Mouse (Mus musculus) kidney, embryonic 14.5 days (tissue): ENCODE results near the gene Polr1c. TPM values are rescaled to one million over a fixed set of nuclear protein-coding genes. Genes with fewer than 3 reads are reported as not detected.
A peak's percentile ranks its signal among the peaks of the same experiment; 100 is the strongest.

Source experiments
- ATAC-seq: fragments of 200-750 bp; cut with Nextera tagmentation; 2 replicates; pipeline ENCODE4 v1.8.0; 2017; ENCODE audit warnings: moderate number of reproducible peaks, mild to moderate bottlenecking, moderate TSS enrichment, moderate library complexity; ENCODE audit not compliant: low FRiP score, low TSS enrichment
- H3K27ac ChIP-seq: fragments of 300-500 bp; sonication (generic); 2 replicates; pipeline ENCODE4 v1.5.1; 2014; ENCODE audit warnings: low read depth, mild to moderate bottlenecking, low read length, moderate library complexity, mixed read lengths
- H3K27me3 ChIP-seq: fragments of 300-500 bp; sonication (generic); 2 replicates; pipeline ENCODE4 v1.6.1; 2014; ENCODE audit warnings: mild to moderate bottlenecking, low read length; ENCODE audit not compliant: control insufficient read depth, insufficient read depth
- H3K36me3 ChIP-seq: fragments of 300-500 bp; sonication (generic); 2 replicates; pipeline ENCODE4 v1.6.1; 2014; ENCODE audit warnings: low read length, mixed read lengths; ENCODE audit not compliant: control insufficient read depth, insufficient read depth
- H3K4me1 ChIP-seq: fragments of 300-500 bp; sonication (generic); 2 replicates; pipeline ENCODE4 v1.6.1; 2014; ENCODE audit warnings: low read length, mixed read lengths; ENCODE audit not compliant: control insufficient read depth, insufficient read depth
- H3K4me2 ChIP-seq: fragments of 300-500 bp; sonication (generic); replicated peaks from 2 replicates; pipeline ENCODE4 v1.6.1; 2014; ENCODE audit warnings: low read depth, mild to moderate bottlenecking, low read length
- H3K4me3 ChIP-seq: fragments of 300-500 bp; sonication (generic); 2 replicates; pipeline ENCODE4 v1.5.1; 2014; ENCODE audit warnings: mild to moderate bottlenecking, low read length
- H3K9ac ChIP-seq: fragments of 300-500 bp; sonication (generic); 2 replicates; pipeline ENCODE4 v1.6.1; 2014; ENCODE audit warnings: low read depth, mild to moderate bottlenecking, low read length, moderate library complexity
- H3K9me3 ChIP-seq: fragments of 300-500 bp; sonication (generic); 2 replicates; pipeline ENCODE4 v1.6.1; 2016; ENCODE audit warnings: low read length; ENCODE audit not compliant: control insufficient read depth
- WGBS: fragments of 180-500 bp; shearing (Covaris S2); extraction: QIAGEN DNeasy Blood & Tissue Kit; methylation state at CpG from one replicate; pipeline ENCODE4 v1.1.7; 2014; 5-methylcytosine and 5-hydroxymethylcytosine counted together
- polyA plus RNA-seq: library from polyadenylated mRNA; unstranded; fragments of >200 nt; fragmentation: Nextera tagmentation; extraction: Ambion mirVana; gene quantifications from 2 replicates; pipeline ENCODE4 v1.2.1, GENCODE M21; 2014

Polr1c gene
- polyA plus RNA-seq, 1 experiment from 2014 or later = 114 TPM

DNA sequence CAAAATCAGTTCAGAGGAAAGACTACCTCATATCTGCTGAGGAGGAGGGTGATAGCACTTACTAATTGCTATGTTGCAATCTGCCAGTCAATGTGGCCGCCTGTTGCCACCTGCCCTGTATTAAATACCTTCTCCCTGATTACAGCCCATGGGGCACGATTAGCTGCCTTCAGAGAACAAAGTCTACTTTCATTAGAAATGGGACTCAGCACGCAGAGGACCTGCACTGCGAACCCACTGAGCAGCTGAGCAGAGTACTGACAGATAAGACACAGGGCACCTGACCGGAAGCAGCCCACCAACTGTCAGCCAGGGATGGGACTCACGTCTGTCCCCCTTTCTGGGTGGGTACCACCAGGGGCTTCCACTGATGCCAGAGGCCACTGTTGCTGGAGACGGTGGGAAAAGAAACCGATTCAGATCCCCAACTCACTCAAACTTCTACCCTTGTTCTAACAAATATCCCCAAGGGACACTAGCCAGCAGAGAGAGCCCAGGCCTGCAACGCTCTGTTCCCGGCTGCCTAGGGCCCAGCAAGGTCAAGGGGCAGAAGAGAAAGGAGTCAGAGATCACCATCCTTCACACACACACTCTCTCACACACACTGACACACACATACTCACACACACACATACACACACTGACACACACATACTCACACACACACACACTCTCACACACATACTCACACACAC, 20.3 kb upstream of the Polr1c start:
- H3K4me2 ChIP-seq = no peak overlapping the region
- no peak for ATAC-seq
- H3K27ac ChIP-seq = no peak overlapping the region
- H3K9me3 ChIP-seq = no peaks in the 10 kb centered on the region
- 81% methylated on average over 10 of the region's 10 CpGs for WGBS
- H3K4me3 ChIP-seq = no peak overlapping the region
- peaks cover 68% of the 10 kb centered on the region for H3K36me3 ChIP-seq
- no peak overlapping the region; the same call in 1 of the 2 replicates for H3K9ac ChIP-seq
- no peaks in the 10 kb centered on the region for H3K27me3 ChIP-seq
- peaks cover 7% of the 10 kb centered on the region; the same call in 1 of the 2 replicates for H3K4me1 ChIP-seq

DNA sequence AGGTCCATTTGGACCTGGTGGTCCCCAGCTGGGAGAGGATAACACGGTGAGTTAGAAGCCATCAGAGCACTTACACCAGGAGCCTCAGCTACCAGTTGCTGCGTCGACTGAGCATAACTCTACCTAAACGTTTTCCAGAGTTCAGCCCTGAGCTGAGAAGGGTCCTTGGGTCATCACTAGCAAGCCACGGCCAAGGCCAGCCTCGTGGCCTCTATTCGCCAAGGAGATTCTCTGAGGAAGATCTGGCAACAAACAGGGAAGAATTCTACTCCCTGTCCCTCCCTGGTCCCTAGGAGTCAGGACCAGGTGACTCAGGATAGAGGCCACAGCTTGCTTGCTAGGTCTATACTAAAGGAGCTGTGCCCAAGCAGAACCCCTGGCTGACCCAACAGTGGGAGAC, 19.7 kb upstream of the Polr1c start:
- 81% methylated on average over 7 of the region's 7 CpGs for WGBS
- H3K4me2 ChIP-seq = no peak overlapping the region
- H3K9me3 ChIP-seq = no peaks in the 10 kb centered on the region
- no peak overlapping the region for H3K4me3 ChIP-seq
- no peak for ATAC-seq
- H3K27ac ChIP-seq = no peak overlapping the region
- no peaks in the 10 kb centered on the region for H3K27me3 ChIP-seq
- H3K36me3 ChIP-seq = peaks cover 75% of the 10 kb centered on the region
- peaks cover 7% of the 10 kb centered on the region; the same call in 1 of the 2 replicates for H3K4me1 ChIP-seq
- H3K9ac ChIP-seq = peak overlapping the region; percentile 7; the same call in 1 of the 2 replicates

DNA sequence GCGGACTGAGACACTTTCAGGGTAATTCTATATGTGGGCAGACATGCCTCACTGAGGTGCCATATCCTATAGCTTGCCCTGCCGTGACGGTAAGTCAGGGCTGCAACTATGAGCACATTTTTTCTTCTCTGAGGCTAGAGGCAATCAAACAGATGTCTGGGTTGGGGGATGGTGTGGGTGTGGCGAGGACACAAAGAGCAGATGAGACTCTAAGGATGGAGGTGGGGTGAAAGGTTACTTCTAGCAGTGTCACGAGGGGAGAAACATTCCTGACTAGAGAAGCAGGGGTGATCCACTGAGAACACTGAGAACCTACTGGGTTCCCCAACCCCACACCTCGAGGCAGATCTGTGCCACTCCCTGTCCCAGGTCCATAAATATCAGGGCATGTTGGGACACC, 19.1 kb upstream of the Polr1c start:
- no peak overlapping the region for H3K4me2 ChIP-seq
- WGBS = 41% methylated on average over 6 of the region's 6 CpGs
- H3K27ac ChIP-seq = no peak overlapping the region
- peaks cover 7% of the 10 kb centered on the region; the same call in 1 of the 2 replicates for H3K4me1 ChIP-seq
- no peak for ATAC-seq
- no peaks in the 10 kb centered on the region for H3K9me3 ChIP-seq
- no peaks in the 10 kb centered on the region for H3K27me3 ChIP-seq
- H3K9ac ChIP-seq = no peak overlapping the region
- no peak overlapping the region for H3K4me3 ChIP-seq
- H3K36me3 ChIP-seq = peaks cover 77% of the 10 kb centered on the region

DNA sequence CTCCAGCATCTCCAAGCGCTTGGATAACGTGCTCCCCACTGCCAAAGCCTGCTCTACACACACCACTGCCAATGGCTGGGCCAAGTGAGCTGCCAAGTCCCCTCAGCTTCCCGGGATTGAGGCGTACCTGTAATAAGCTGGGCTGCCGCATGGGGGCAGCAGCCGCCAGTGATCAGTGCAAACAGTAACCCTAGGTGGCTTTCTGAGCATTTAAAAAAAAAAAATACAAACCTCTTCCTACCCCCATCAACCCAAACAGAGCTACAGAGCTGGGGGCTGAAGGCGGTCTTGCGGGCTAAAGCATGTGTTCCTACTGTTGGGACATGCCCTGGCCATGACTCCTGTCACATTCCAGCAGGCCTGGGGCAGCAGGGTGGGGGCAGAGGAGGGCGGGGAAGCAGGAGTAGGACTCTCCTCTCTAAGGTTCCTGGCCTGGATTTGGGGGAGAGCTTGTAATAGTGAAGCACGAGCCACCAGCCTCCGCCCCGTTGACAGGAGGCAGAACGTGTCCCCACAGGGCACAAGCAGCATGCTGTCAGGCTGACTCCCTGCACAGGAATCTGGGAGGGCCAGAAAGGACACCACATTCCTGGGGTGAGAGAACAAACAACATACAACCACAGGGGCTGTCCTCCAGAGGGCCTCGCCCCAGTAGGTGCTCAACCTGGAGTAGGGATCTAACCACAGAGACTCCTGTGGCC, 18.2 kb upstream of the Polr1c start:
- Histone ChIP-seq H3K4me3 (no peak overlapping the region), H3K4me2 (no peak overlapping the region), H3K36me3 (peaks cover 77% of the 10 kb centered on the region), H3K9ac (no peak overlapping the region), H3K27me3 (no peaks in the 10 kb centered on the region), H3K4me1 (peaks cover 7% of the 10 kb centered on the region; the same call in 1 of the 2 replicates), H3K27ac (no peak overlapping the region), H3K9me3 (no peaks in the 10 kb centered on the region)
- 21% methylated on average over 14 of the region's 14 CpGs for whole genome bisulfite sequencing
- ATAC-seq = peak; percentile 61; the same call in 1 of the 2 replicates

DNA sequence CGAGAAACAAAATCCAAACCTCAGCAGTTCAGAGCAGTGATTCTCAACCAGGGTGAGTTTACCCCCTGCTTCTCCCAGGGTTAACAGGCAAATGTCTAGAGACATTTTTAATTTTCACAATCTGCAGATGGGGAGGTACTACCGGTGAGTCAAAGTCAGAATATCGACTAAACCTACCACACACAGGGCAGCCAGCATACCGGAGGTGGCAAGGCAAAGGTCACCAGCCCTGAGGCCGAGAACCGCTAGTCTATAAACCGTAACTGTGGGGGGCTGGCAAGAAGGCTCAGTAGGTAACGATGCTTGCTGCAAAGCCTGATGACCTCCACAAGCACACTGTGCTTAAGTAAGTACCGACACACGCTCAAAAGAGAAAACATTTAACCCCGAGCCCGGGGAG, 17.6 kb upstream of the Polr1c start:
- H3K4me2 ChIP-seq = no peak overlapping the region
- no peaks in the 10 kb centered on the region for H3K9me3 ChIP-seq
- ATAC-seq = no peak
- peaks cover 7% of the 10 kb centered on the region; the same call in 1 of the 2 replicates for H3K4me1 ChIP-seq
- H3K4me3 ChIP-seq = no peak overlapping the region
- H3K27ac ChIP-seq = no peak overlapping the region
- peaks cover 77% of the 10 kb centered on the region for H3K36me3 ChIP-seq
- H3K27me3 ChIP-seq = no peaks in the 10 kb centered on the region
- whole genome bisulfite sequencing = 87% methylated on average over 12 of the region's 12 CpGs
- H3K9ac ChIP-seq = no peak overlapping the region

DNA sequence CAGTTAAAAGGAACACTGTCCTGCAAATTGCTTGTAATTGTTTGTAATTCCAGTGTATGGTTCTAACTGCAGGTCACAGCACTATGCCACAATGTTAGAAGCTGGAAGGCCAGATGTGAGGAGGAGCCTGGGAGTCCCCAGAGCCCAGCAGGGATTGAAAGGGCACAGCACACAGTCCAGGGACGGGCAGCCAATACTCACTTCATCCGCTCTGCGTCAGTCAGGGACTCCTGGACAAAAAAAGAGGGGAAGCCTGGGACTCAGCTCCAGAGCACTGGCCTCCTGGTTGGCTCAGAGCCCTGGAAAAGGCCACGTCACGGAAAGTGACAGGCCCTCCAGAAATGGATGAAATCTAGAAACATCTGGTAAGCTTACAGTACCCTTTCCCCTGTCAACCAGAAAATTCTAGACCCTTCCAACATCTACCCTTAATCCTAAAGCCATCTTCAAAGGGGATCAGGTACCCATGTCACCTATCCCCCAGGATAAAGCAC, 14.4 kb upstream of the Polr1c start:
- no peak overlapping the region for H3K4me3 ChIP-seq
- no peak overlapping the region for H3K27ac ChIP-seq
- H3K9me3 ChIP-seq = no peaks in the 10 kb centered on the region
- H3K9ac ChIP-seq = no peak overlapping the region
- WGBS = 97% methylated on average over 5 of the region's 5 CpGs
- no peak overlapping the region for H3K4me2 ChIP-seq
- no peak for ATAC-seq
- H3K27me3 ChIP-seq = no peaks in the 10 kb centered on the region
- H3K4me1 ChIP-seq = peaks cover 7% of the 10 kb centered on the region; the same call in 1 of the 2 replicates
- peaks cover 92% of the 10 kb centered on the region for H3K36me3 ChIP-seq

DNA sequence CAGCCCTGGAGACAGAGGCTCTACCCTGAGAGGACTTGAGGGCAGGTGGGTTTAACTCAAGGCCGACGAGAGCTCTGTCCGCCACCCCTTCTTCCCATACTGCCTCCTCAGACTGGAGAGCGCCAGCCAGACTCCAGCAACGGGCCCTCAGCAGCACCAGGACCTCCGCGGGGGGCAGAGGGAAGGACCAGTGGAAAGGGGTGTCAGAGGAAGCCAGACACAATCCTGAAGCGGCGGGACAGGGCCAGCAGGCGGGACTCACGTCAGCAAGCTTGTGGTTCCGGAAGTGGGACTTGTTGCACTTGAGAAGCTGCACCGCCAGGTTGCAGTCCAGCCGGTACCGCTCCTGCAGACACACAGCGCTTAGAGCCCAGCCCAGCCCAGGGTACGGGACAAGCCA, 11.8 kb upstream of the Polr1c start:
- Histone ChIP-seq H3K4me1 (no peaks in the 10 kb centered on the region), H3K27ac (no peak overlapping the region), H3K4me2 (no peak overlapping the region), H3K4me3 (no peak overlapping the region), H3K9ac (no peak overlapping the region), H3K9me3 (no peaks in the 10 kb centered on the region), H3K36me3 (peaks cover 77% of the 10 kb centered on the region), H3K27me3 (peaks cover 6% of the 10 kb centered on the region; the same call in 1 of the 2 replicates)
- no peak for ATAC-seq
- 90% methylated on average over 17 of the region's 17 CpGs for WGBS

DNA sequence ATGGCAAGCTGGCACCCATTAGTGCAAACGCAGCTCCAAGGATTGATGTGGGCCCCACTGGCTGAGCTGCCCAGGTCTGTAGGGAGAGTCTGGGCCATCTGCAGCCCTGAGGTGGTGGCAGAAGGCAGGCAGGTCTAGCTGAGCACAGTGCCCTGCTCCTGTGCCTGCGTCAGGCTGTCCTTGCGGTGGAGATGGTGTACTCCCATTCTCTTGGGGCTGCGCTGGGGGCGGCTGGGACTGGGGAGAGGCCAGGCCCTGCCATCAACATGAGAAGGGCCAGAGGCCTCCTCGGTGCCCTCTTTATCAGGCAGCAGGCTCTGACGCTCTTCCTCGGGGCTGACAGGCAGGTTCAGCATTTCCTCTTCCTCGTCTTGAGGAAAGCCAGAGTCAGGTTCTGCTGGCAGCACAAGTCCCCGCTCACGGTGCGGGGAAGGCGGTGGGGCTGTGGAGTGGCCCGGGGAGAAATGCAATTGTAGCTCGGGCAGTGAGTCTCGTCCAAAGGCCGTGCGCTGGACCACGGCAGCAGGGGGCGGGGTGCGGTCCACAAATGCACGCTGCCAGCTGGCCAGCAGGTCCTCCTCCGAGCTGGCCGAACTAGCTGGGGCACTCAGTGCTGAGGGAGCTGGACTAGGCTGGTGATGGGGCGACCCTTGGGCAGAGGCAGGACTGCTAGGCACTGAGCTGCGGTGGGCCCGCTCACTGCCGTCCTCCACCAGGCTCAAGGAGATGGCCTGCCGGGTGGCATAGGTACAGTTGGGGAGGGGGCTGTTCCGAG, 10.6 kb upstream of the Polr1c start:
- Histone ChIP-seq H3K27ac (no peak overlapping the region), H3K36me3 (peaks cover 64% of the 10 kb centered on the region), H3K9ac (no peak overlapping the region), H3K4me2 (no peak overlapping the region), H3K27me3 (peaks cover 13% of the 10 kb centered on the region), H3K9me3 (no peaks in the 10 kb centered on the region), H3K4me1 (peaks cover 5% of the 10 kb centered on the region; the same call in 1 of the 2 replicates), H3K4me3 (no peak overlapping the region)
- ATAC-seq = no peak
- 77% methylated on average over 30 of the region's 30 CpGs for WGBS
